Mouse (Mus musculus): ENCODE measurements at regions not wholly inside any gene's neighbourhood (a gene's known extent, or its start where the extent isn't known, plus 50 kb on each side); places are given as distances from the start of the nearest gene placed in this dataset.
"Not testable (repeated sequence)": the region's sequence is repeated elsewhere in the genome, so short reads cannot be mapped to it uniquely, and the experiment has no call there.

DNA sequence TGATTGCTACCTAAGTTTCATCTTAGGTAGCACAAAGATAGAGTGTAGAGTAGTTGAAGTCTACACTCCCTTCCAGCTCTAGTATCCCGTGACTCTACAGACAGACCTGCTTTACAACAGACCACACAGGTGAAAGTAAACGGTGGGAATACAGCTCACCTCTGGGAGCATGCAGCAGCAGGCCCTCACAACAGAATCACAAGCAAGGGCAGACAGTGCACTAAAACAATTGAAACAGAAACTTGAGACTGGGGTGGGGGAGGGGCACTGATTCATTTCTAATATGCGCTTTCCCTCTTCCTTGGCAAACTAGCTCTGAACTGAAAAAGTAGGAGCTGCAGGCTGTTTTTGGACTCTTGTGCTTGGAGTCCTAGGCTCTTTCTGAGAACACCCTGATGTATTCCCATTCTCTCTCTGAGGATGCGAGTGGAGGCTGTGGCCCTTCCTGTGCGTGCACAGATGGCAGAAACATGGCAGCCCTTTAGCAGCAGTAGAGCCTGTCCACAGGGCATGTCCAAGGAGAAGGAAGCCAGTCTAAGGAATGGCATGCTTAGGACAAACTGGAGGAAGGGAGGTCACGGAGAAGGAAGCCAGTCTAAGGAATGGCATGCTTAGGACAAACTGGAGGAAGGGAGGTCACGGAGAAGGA is 152.5 kb upstream of the Unc93a2 start:
- no peak for DNase-seq (ENCODE audit: low spot score)

DNA sequence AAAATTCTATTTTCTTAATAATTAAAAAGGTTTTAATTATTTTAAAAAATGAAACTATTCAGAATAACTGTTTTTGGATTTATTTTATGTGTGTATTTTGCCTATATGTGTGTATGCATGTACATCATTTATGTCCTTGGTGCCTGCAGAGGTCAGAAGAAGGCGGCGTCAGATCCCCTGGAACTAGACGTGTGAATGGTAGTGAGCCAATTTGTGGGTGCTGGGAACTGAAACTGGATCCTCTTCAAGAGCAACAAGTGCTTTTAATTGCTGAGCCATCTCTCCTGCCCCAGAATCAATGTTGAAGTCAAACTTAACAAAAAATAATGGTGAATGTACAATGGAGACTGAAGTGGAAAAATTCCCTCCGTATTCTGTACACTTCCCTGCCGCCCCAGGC is 151.9 kb upstream of the Unc93a2 start:
- DNase-seq (ENCODE audit: low spot score): no peak

DNA sequence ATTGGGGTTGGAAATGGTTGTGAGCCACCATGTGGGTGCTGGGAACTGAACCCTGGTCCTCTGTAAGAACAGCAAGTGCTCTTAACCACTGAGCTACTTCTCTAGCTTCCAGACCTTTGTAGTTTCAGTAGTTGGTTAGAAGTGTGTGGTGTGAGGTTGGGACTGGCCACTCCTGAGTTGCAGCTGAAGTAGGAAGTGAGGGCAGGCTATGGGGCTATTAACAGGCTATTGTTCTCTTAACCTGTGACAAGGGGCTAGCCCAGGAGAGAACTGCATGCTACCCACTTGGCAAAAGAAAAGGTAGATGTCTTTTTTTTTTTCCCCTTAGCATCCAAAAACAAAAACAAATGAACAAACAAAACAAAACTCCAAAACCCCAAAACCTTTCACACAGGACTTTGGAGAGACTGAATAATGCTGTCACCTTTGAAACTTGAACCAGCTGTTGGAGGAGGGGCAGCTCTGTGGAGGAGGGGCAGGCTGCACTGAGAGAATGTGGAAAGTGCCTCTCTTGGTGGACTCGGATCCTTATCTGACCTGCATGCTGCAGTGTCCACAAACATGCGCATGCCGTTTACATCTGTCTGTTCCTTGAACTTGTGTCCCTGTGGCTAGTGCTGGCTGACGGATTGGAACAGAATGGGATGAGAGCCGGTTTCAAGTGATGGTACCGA is 149.3 kb upstream of the Unc93a2 start:
- DNase-seq (ENCODE audit: low spot score): no peak

GRCm38 (mm10) chr17:7533552-7533951 is 148.3 kb upstream of the Unc93a2 start:
- no peak for DNase-seq (ENCODE audit: low spot score)

- no peak for DNase-seq (ENCODE audit: low spot score)
Observed at GRCm38 (mm10) chr17:7532618-7533017, 147.4 kb upstream of the Unc93a2 start.

GRCm38 (mm10) chr17:7529304-7529703 is 144.0 kb upstream of the Unc93a2 start:
- no peak for DNase-seq (ENCODE audit: low spot score)

DNA sequence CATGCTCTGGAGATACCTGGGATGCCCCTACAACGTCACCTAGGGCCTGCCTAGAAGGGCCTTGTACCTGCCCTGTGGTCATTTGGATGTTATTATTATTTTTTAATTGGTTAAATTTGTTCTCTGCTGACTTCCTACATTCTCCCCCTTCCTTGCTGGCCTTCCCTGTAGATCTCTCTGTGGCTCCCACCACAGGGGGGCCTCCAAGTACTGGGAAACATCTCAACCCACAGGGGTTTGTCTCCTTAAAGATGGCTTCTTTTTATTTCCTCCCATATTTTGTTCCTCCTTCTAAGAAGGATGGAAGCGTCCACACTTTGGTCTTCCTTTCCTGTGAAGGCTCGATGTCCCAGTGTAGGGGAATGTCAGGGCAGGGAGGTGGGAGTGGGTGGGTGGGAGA is 142.4 kb upstream of the Unc93a2 start:
- no peak for DNase-seq (ENCODE audit: low spot score)

GRCm38 (mm10) chr17:7524497-7524896 is 139.2 kb upstream of the Unc93a2 start:
- not testable (repeated sequence) for DNase-seq (ENCODE audit: low spot score)

DNA sequence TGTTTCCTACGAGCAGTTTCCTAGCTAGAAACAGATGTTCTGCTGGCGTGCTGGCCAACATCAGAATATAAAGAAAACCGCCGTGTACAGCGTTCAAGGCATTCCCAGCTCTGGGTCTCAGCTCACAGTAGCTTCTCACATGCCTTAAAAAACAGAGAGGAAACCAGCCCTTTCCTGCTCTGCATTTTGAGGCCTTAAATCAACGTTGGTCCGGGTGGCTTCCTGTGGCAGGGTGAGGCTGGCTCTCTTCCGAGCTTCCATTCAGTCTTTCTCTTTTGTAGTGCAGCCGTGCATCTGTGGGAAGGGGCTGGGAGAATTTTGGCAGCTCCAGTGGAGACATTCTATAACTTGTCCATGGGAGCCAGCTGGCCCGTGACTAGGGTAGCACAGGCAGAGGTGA is 135.9 kb upstream of the Unc93a2 start:
- no peak for DNase-seq (ENCODE audit: low spot score)
